Mouse (Mus musculus) CH12.LX (cell line): Measurements from ENCODE around the gene Psma5. TPM values are rescaled to one million over a fixed set of nuclear protein-coding genes. Genes with fewer than 3 reads are reported as not detected.
A peak's percentile ranks its signal among the peaks of the same experiment; 100 is the strongest.

Source experiments
- DNase-seq: peaks from one replicate; pipeline ENCODE4 v3.0.0-alpha.2; 2013; ENCODE audit errors: extremely low read depth
- H3K27ac ChIP-seq: 2 replicates; pipeline ENCODE4 v1.5.1; 2012; ENCODE audit warnings: low read depth, mild to moderate bottlenecking, control low read depth, moderate library complexity; ENCODE audit not compliant: insufficient read depth
- H3K27me3 ChIP-seq: replicated peaks from 2 replicates; pipeline ENCODE3; 2012; ENCODE audit warnings: inconsistent platforms
- H3K36me3 ChIP-seq, 2 experiments: replicated peaks in 1 of 2; 2 replicates each; pipeline versions ENCODE3 to v1.6.1; 2012; ENCODE audit warnings: inconsistent platforms in 1 of 2, low read length in 1 of 2, mild to moderate bottlenecking in 1 of 2, mixed read lengths in 1 of 2, moderate library complexity in 1 of 2; ENCODE audit not compliant: control insufficient read depth in 1 of 2, insufficient read depth in 1 of 2
- H3K4me1 ChIP-seq, 2 experiments: 2 replicates each; pipeline ENCODE4 v1.6.1; 2012; ENCODE audit warnings: inconsistent platforms in 1 of 2, moderate library complexity in 1 of 2; ENCODE audit not compliant: insufficient read depth in 2 of 2, control insufficient read depth in 1 of 2
- H3K4me2 ChIP-seq: 2 replicates; pipeline ENCODE4 v1.6.1; 2012; ENCODE audit warnings: low read depth, mild to moderate bottlenecking, control low read depth; ENCODE audit not compliant: poor library complexity, insufficient read depth, severe bottlenecking
- H3K4me3 ChIP-seq, 3 experiments: fragments of 150-350 bp in 1 of 3; sonication (generic) in 1 of 3; replicated peaks in 1 of 3; 2 replicates each; pipeline versions ENCODE3 to v1.5.1; 2011 to 2012; ENCODE audit warnings: low read depth in 2 of 3, low read length in 2 of 3, mild to moderate bottlenecking in 2 of 3, moderate library complexity in 2 of 3, control low read depth in 1 of 3, improper control_type of control experiment in 1 of 3, inconsistent platforms in 1 of 3, mixed read lengths in 1 of 3; ENCODE audit not compliant: poor library complexity in 1 of 3
- H3K79me2 ChIP-seq: replicated peaks from 2 replicates; pipeline ENCODE4 v1.6.1; 2012; ENCODE audit warnings: mild to moderate bottlenecking, moderate library complexity; ENCODE audit not compliant: control insufficient read depth, poor library complexity, insufficient read depth, severe bottlenecking; ENCODE audit errors: extremely low read depth
- H3K9ac ChIP-seq: 2 replicates; pipeline ENCODE4 v1.6.1; 2012; ENCODE audit warnings: low read depth, mild to moderate bottlenecking, control low read depth, moderate library complexity; ENCODE audit not compliant: insufficient read depth
- H3K9me3 ChIP-seq: replicated peaks from 2 replicates; pipeline ENCODE3; 2012; ENCODE audit warnings: low read length, inconsistent platforms, mixed read lengths
- CTCF ChIP-seq, 2 experiments: IDR thresholded peaks in 1 of 2; conservative IDR thresholded peaks in 1 of 2; 2 replicates each; pipeline ENCODE4 v1.5.1; 2011 to 2012; ENCODE audit warnings: low read depth in 2 of 2, low read length in 2 of 2, improper control_type of control experiment in 1 of 2, inconsistent platforms in 1 of 2, mild to moderate bottlenecking in 1 of 2, moderate library complexity in 1 of 2
- E2F4 ChIP-seq: IDR thresholded peaks from 2 replicates; pipeline ENCODE4 v1.6.1; 2011; ENCODE audit warnings: low read depth, low read length, improper control_type of control experiment; ENCODE audit not compliant: insufficient replicate concordance
- EP300 ChIP-seq: IDR thresholded peaks from 2 replicates; pipeline ENCODE4 v1.6.1; 2011; ENCODE audit warnings: low read length, improper control_type of control experiment
- GABPA ChIP-seq: IDR thresholded peaks from 2 replicates; pipeline ENCODE4 v1.6.1; 2012; ENCODE audit warnings: low read depth, low read length, improper control_type of control experiment, inconsistent platforms; ENCODE audit not compliant: insufficient replicate concordance
- IRF4 ChIP-seq: IDR thresholded peaks from 2 replicates; pipeline ENCODE4 v1.6.1; 2014; ENCODE audit warnings: low read depth, mild to moderate bottlenecking, inconsistent platforms, low read length, improper control_type of control experiment
- KAT2A ChIP-seq: IDR thresholded peaks from 2 replicates; pipeline ENCODE4 v1.6.1; 2012; ENCODE audit warnings: low read length, improper control_type of control experiment, inconsistent platforms; ENCODE audit not compliant: insufficient replicate concordance
- MAFK ChIP-seq: IDR thresholded peaks from 2 replicates; pipeline ENCODE4 v1.6.1; 2011; ENCODE audit warnings: low read length, improper control_type of control experiment; ENCODE audit not compliant: insufficient replicate concordance
- MAX ChIP-seq: IDR thresholded peaks from 2 replicates; pipeline ENCODE4 v1.6.1; 2011; ENCODE audit warnings: low read length, improper control_type of control experiment
- MXI1 ChIP-seq: IDR thresholded peaks from 2 replicates; pipeline ENCODE4 v1.6.1; 2011; ENCODE audit warnings: mild to moderate bottlenecking, low read depth, low read length, improper control_type of control experiment
- PAX5 ChIP-seq: IDR thresholded peaks from 2 replicates; pipeline ENCODE4 v1.6.1; 2012; ENCODE audit warnings: low read length, inconsistent platforms, mixed read lengths
- RCOR1 ChIP-seq: conservative IDR thresholded peaks from 2 replicates; pipeline ENCODE4 v1.6.1; 2012; ENCODE audit warnings: low read depth, mild to moderate bottlenecking, inconsistent platforms, low read length, improper control_type of control experiment
- SIN3A ChIP-seq: IDR thresholded peaks from 2 replicates; pipeline ENCODE4 v1.6.1; 2012; ENCODE audit warnings: low read length, improper control_type of control experiment, inconsistent platforms
- SMC3 ChIP-seq: IDR thresholded peaks from 2 replicates; pipeline ENCODE4 v1.6.1; 2011; ENCODE audit warnings: low read depth, low read length, improper control_type of control experiment
- TCF12 ChIP-seq: IDR thresholded peaks from 2 replicates; pipeline ENCODE4 v1.6.1; 2014; ENCODE audit warnings: low read depth, mild to moderate bottlenecking, inconsistent platforms, low read length, improper control_type of control experiment
- USF1 ChIP-seq: IDR thresholded peaks from 2 replicates; pipeline ENCODE4 v1.6.1; 2014; ENCODE audit warnings: low read depth, mild to moderate bottlenecking, inconsistent platforms, low read length, improper control_type of control experiment
- ZC3H11A ChIP-seq: IDR thresholded peaks from 2 replicates; pipeline ENCODE4 v1.6.1; 2012; ENCODE audit warnings: low read depth, mild to moderate bottlenecking, inconsistent platforms, low read length, improper control_type of control experiment
- ZNF384 ChIP-seq: IDR thresholded peaks from 2 replicates; pipeline ENCODE4 v1.6.1; 2012; ENCODE audit warnings: low read depth, low read length, improper control_type of control experiment, inconsistent platforms
- dilution Hi-C: fragments of 300-500 bp; cut with MboI; formaldehyde crosslinking; loops from 2 replicates; pipeline ENCODE4 v1.14.3; 2020; ENCODE audit warnings: low sequenced_read_pairs; ENCODE audit not compliant: extremely low pct_unique_long_range_greater_than_20kb, extremely low pct_ligation_motif_present
- in situ Hi-C: fragments of 300-500 bp; cut with MboI; formaldehyde crosslinking; loops from 3 replicates; pipeline ENCODE4 v1.14.3; 2019; ENCODE audit warnings: low sequenced_read_pairs, low pct_ligation_motif_present, low pct_unique_long_range_greater_than_20kb, mixed read lengths
- polyA plus RNA-seq: library from polyadenylated mRNA; unstranded; fragments of >175 nt; gene quantifications from 2 replicates; pipeline ENCODE4 v1.2.1, GENCODE M21; 2012; ENCODE audit warnings: low read depth; ENCODE audit not compliant: insufficient read length
- total RNA-seq, 2 experiments: library from RNA; depleted of rRNA; stranded (reverse); fragments of 300-350 nt in 1 of 2; fragments of >200 nt in 1 of 2; gene quantifications; 2 replicates each; pipeline ENCODE4 v1.2.3; 2012 to 2014

The Psma5 gene
- total and polyA plus RNA-seq, 3 experiments: 245 to 341 (median 264) TPM

DNA sequence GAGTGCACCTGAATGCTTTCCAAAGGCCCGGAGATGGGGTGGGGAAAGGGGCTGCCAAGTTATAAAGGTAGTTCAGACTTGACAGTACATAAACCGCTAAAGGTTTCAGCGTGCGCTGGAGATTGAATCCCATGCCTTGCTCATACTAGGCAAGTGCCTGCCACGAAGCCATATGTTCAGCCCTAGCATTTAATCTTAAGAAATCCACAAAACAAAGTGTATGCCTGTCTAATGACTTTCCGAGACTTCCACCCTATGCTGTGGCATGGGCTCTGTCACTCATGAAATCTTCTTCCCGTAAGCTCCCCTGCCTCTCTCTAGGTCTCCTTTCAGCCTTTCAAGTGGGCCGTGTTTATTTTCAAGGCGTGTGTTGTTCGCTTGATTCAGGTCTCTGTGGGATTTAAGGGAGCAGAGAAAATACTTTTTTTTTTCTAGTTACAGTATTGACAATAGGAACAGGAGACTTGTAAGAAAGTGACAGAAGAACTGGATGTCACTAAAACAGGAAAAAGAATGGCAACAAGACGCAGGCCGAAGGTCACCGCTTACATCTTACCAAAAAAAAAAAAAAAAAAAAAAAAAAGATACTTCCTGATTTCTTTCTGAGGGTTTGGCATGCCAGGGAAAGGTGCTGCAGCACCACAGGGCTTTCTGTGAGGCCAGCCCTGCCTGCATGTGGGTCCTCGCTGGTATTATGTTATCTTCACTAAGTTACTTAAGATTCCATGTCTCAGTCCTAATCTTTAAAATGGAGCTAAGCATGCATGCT is 30.1 kb downstream of the Psma5 start:
- Histone ChIP-seq H3K36me3 (no peaks in the 10 kb centered on the region), H3K27me3 (peaks cover 15% of the 10 kb centered on the region), H3K27ac (no peak overlapping the region), H3K9ac (no peak overlapping the region), H3K4me1 (peaks cover 5 to 26% of the 10 kb centered on the region in 2 experiments; a peak in 2 of 4 replicates), H3K79me2 (no peaks in the 10 kb centered on the region), H3K9me3 (no peaks in the 10 kb centered on the region), H3K4me2 (no peak overlapping the region), H3K4me3 (no peak overlapping the region)
- no peak for TF ChIP-seq E2F4
- no peak for TF ChIP-seq KAT2A
- TF ChIP-seq ZNF384: peak; percentile 29; the same call in 1 of the 2 replicates
- no peak for TF ChIP-seq IRF4
- no peak for TF ChIP-seq TCF12
- TF ChIP-seq SIN3A: no peak
- no peak for TF ChIP-seq GABPA
- dilution Hi-C loops: no loop called here
- no peak for DNase-seq
- in situ Hi-C loops: no loop called here

- no peak overlapping the region for H3K4me2 ChIP-seq
- dilution Hi-C loops: no loop called here
- TF ChIP-seq TCF12: no peak
- TF ChIP-seq PAX5: no peak
- TF ChIP-seq SMC3: no peak
- no peak for TF ChIP-seq CTCF (conservative IDR thresholded peaks at IDR 0.05 in 1 of 2, IDR thresholded peaks at IDR 0.05 in 1 of 2; ENCODE audit: low read depth in 2 of 2, low read length in 2 of 2)
- no peak for TF ChIP-seq MAFK
- TF ChIP-seq E2F4: no peak
- no peak for TF ChIP-seq USF1
- TF ChIP-seq ZC3H11A: no peak
- no peak for TF ChIP-seq EP300
- no peak for TF ChIP-seq IRF4
- no peak for TF ChIP-seq MAX
- no peak for TF ChIP-seq ZNF384
- TF ChIP-seq RCOR1: no peak
- TF ChIP-seq MXI1: no peak
- no peaks in the 10 kb centered on the region for H3K9me3 ChIP-seq
- no peak for DNase-seq
- in situ Hi-C loops: no loop called here
- no peak overlapping the region for H3K9ac ChIP-seq
- H3K27me3 ChIP-seq: peaks cover 15% of the 10 kb centered on the region
- no peaks in the 10 kb centered on the region for H3K79me2 ChIP-seq
- no peaks in the 10 kb centered on the region for H3K36me3 ChIP-seq
- no peak overlapping the region for H3K4me3 ChIP-seq
- peaks cover 5 to 29% of the 10 kb centered on the region in 2 experiments; a peak in 2 of 4 replicates for H3K4me1 ChIP-seq
- H3K27ac ChIP-seq: no peak overlapping the region
Measured at GRCm38 (mm10) chr3:108287811-108288805, 31.4 kb downstream of the Psma5 start.
